Mouse (Mus musculus): ENCODE measurements at regions not wholly inside any gene's neighbourhood (a gene's known extent, or its start where the extent isn't known, plus 50 kb on each side); places are given as distances from the start of the nearest gene placed in this dataset.

DNA sequence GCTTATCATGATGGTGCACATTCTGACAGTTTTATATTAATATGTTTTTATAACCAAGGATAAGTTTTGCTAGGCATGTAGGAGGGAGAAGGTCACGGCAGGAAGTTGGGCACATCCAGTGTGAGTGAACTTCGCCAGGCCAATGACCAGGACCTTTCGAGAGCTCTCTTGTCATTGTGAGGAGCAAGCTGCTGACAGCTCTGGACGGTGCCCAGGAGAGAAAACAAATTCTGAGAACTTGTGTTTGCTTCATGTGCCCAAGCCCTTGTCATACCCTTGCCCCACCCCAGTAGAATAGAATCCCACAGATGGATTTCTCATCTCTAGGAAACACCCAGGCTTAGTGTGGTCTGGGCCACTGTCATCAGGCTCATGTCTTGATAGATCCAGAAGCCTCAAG lies 304.5 kb upstream of the Ddhd1 start:
- TF ChIP-seq CTCF (IDR thresholded peaks at IDR 0.05; ENCODE audit: control insufficient read depth, insufficient read depth, insufficient read length) (no peak), USF1 (IDR thresholded peaks at IDR 0.05; ENCODE audit: low read depth) (no peak)
